Mouse (Mus musculus) activated CD4-positive, CD25-positive, alpha-beta regulatory T cell, adult 9 weeks (primary cell): ENCODE measurements around the gene Cox14. TPM values are rescaled to one million over a fixed set of nuclear protein-coding genes. Genes with fewer than 3 reads are reported as not detected.

ENCODE experiments used
- polyA plus RNA-seq: library from polyadenylated mRNA; unstranded; fragments of 100-300 nt; shearing (Covaris generic); gene quantifications from one replicate; pipeline ENCODE4 v1.2.1, GENCODE M21; 2017

The Cox14 gene
- polyA plus RNA-seq: 176 TPM

GRCm38 (mm10) chr15:99725341-99726155 lies at the start of gene Cox14:
Gene Cox14 (plus strand): TSS chr15:99725618.

GRCm38 (mm10) chr15:99701999-99702900 lies 23.2 kb upstream of the Cox14 start, which contains the start of gene Smarcd1:
Gene Smarcd1 (plus strand): TSS chr15:99702129.

GRCm38 (mm10) chr15:99705440-99706048 lies 19.9 kb upstream of the Cox14 start, which contains the start of gene Gm17349:
Gene Gm17349 (minus strand): TSS chr15:99705490.

GRCm38 (mm10) chr15:99717386-99718334 lies 7.8 kb upstream of the Cox14 start, which contains the start of gene Gpd1:
Gene Gpd1 (plus strand): TSS chr15:99717515.

GRCm38 (mm10) chr15:99772881-99772924 lies 47.3 kb downstream of the Cox14 start, which contains the start of gene Cers5:
Gene Cers5 (minus strand): TSS chr15:99772885.

Other genes with a start within 250 kb of the Cox14 start
- gene Faim2, start 197.5 kb upstream of the Cox14 start, polyA plus RNA-seq: not detected
- not detected for gene Aqp2, start 146.6 kb upstream of the Cox14 start, polyA plus RNA-seq
- not detected for gene Aqp5, start 134.8 kb upstream of the Cox14 start, polyA plus RNA-seq
- gene Aqp6, start 124.2 kb upstream of the Cox14 start, polyA plus RNA-seq: not detected
- 32.0 TPM for gene Racgap1, start 74.0 kb upstream of the Cox14 start, polyA plus RNA-seq
- gene Asic1, start 55.2 kb upstream of the Cox14 start, polyA plus RNA-seq: 0.40 TPM
- 12.3 TPM for gene Smarcd1, start 23.5 kb upstream of the Cox14 start, polyA plus RNA-seq
- not detected for gene Gm17349, start 20.1 kb upstream of the Cox14 start, polyA plus RNA-seq
- gene Gpd1, start 8.1 kb upstream of the Cox14 start, polyA plus RNA-seq: not detected
- 81.5 TPM for gene Cers5, start 47.3 kb downstream of the Cox14 start, polyA plus RNA-seq
- 4.7 TPM for gene Lima1, start 149.8 kb downstream of the Cox14 start, polyA plus RNA-seq
- not detected for gene Fam186a, start 241.4 kb downstream of the Cox14 start, polyA plus RNA-seq
- gene Larp4, start 244.4 kb downstream of the Cox14 start, polyA plus RNA-seq: 73.9 TPM